Mouse (Mus musculus) B cell, adult 2 months (primary cell): ENCODE data around the gene Stim2.
A peak's percentile ranks its signal among the peaks of the same experiment; 100 is the strongest.

Source experiments
- DNase-seq, 2 experiments: peaks; one replicate each; pipeline ENCODE4 v3.0.0; 2022

Stim2 gene

GRCm38 (mm10) chr5:54118410-54119212, 120.3 kb downstream of the Stim2 start:
- DNase-seq = no peak

GRCm38 (mm10) chr5:54148091-54148795, 149.9 kb downstream of the Stim2 start:
- no peak for DNase-seq

- peak; percentile 4 to 6 for DNase-seq
Measured at GRCm38 (mm10) chr5:54154503-54155226, 156.4 kb downstream of the Stim2 start.

- DNase-seq = no peak
Measured at GRCm38 (mm10) chr5:54155227-54155776, 157.0 kb downstream of the Stim2 start.

GRCm38 (mm10) chr5:54155916-54156315, 157.6 kb downstream of the Stim2 start:
- no peak for DNase-seq

GRCm38 (mm10) chr5:54156944-54157527, 158.7 kb downstream of the Stim2 start:
- DNase-seq = no peak

- no peak for DNase-seq
Measured at GRCm38 (mm10) chr5:54158230-54158629, 159.9 kb downstream of the Stim2 start.

GRCm38 (mm10) chr5:54159156-54159793, 161.0 kb downstream of the Stim2 start:
- DNase-seq = no peak

GRCm38 (mm10) chr5:54160561-54160960, 162.3 kb downstream of the Stim2 start:
- no peak for DNase-seq

GRCm38 (mm10) chr5:54163890-54164289, 165.6 kb downstream of the Stim2 start:
- DNase-seq = no peak
